Comparison of ENCODE assay signal across 10 mouse cellular contexts in the genomic region with DNA sequence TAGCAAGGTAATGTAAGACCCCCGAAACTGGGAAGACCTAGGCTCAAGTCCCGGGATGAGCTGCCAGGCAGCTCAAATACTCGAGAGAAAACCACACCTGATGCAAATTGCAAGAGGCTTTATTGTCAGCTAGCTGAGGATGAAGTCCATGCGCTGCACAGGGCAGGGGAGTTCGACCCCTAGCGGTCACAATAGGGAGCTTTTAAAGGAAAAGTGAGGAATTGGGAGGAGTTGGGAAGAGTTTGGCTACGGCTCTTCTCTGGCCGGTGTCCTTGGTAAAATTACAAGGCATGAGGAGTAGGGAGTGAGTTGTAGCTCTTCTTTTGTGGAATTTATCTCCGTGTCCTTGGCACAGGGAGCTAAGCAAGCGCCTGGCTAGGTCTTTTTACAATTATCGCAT. TPM values are rescaled to one million over a fixed set of nuclear protein-coding genes. Genes with fewer than 3 reads are reported as not detected.
DNase-seq lines count a peak whose midpoint lies in the region; ATAC-seq and TF ChIP-seq lines count a peak whose summit lies in the region.
"Had no signal": no experiment of that assay in that cellular context is flagged by ENCODE, and none has a peak within 500 bp of the region (broad histone marks: within the 10 kb centered on the region; RNA-seq: fewer than 3 reads in every experiment).

No protein-coding gene starts in this region.

- no peaks in the 10 kb centered on the region for H3K9me3 ChIP-seq in kidney, embryonic 14.5 days (ENCODE audit: control insufficient read depth, low read length)
- no peaks in the 10 kb centered on the region for H3K9me3 ChIP-seq in lung, postnatal 0 days (ENCODE audit: low read length)
- no peaks in the 10 kb centered on the region for H3K9me3 ChIP-seq in forebrain, embryonic 12.5 days
- H3K9me3 ChIP-seq: stomach, embryonic 15.5 days had no signal

- no peak overlapping the region for H3K27ac ChIP-seq in kidney, embryonic 14.5 days (ENCODE audit: low read depth, low read length)
- no peak overlapping the region for H3K27ac ChIP-seq in lung, postnatal 0 days (ENCODE audit: low read length)
- no peak overlapping the region for H3K27ac ChIP-seq in forebrain, embryonic 12.5 days
- H3K27ac ChIP-seq: stomach, embryonic 15.5 days had no signal

- in situ Hi-C loops in Patski (cut with MboI; ENCODE audit: low pct_unique_long_range_greater_than_20kb) = loop anchor here (25.0 kb wide), 1 partner anchor 538 kb away; the partner anchor contains the start of gene 9530053A07Rik

- TF ChIP-seq CTCF in Patski (IDR thresholded peaks at IDR 0.05) = peak; percentile 54
- TF ChIP-seq CTCF in lung, postnatal 0 days (IDR thresholded peaks at IDR 0.05) = peak; percentile 68

- H3K9ac ChIP-seq in kidney, embryonic 14.5 days (ENCODE audit: low read depth, low read length) = no peak overlapping the region
- no peak overlapping the region for H3K9ac ChIP-seq in lung, postnatal 0 days (replicated peaks; ENCODE audit: low read depth)
- no peak overlapping the region for H3K9ac ChIP-seq in forebrain, embryonic 12.5 days
- H3K9ac ChIP-seq: stomach, embryonic 15.5 days had no signal

- CTCF ChIA-PET in Patski (lab: Charles Lee) = interaction anchor here (1.1 to 1.4 kb wide), 2 partner anchors 70 to 289 kb away, joined by 3 read pairs; no protein-coding TSS in a partner anchor

- no peak overlapping the region for H3K4me2 ChIP-seq in kidney, embryonic 14.5 days (replicated peaks; ENCODE audit: low read depth, low read length)
- no peak overlapping the region for H3K4me2 ChIP-seq in lung, postnatal 0 days (replicated peaks; ENCODE audit: low read depth, low read length)
- no peak overlapping the region for H3K4me2 ChIP-seq in forebrain, embryonic 12.5 days
- H3K4me2 ChIP-seq: stomach, embryonic 15.5 days had no signal

- no peak overlapping the region for H3K4me3 ChIP-seq in kidney, embryonic 14.5 days (ENCODE audit: low read length)
- H3K4me3 ChIP-seq in lung, postnatal 0 days (ENCODE audit: low read depth, low read length) = no peak overlapping the region
- H3K4me3 ChIP-seq in forebrain, embryonic 12.5 days (replicated peaks) = no peak overlapping the region
- H3K4me3 ChIP-seq: stomach, embryonic 15.5 days had no signal

- no peak for TF ChIP-seq EP300 in lung, postnatal 0 days (IDR thresholded peaks at IDR 0.05)

- 48% methylated on average over 11 of the region's 11 CpGs for WGBS in kidney, embryonic 14.5 days
- WGBS in lung, postnatal 0 days = 41% methylated on average over 11 of the region's 11 CpGs
- WGBS in forebrain, embryonic 12.5 days = 46% methylated on average over 11 of the region's 11 CpGs

- no peak for ATAC-seq in kidney, embryonic 14.5 days (ENCODE audit: low FRiP score, low TSS enrichment)
- no peak for ATAC-seq in Patski
- ATAC-seq in lung, postnatal 0 days = no peak
- ATAC-seq in forebrain, embryonic 12.5 days (ENCODE audit: low FRiP score) = no peak

- no peaks in the 10 kb centered on the region for H3K27me3 ChIP-seq in kidney, embryonic 14.5 days (ENCODE audit: control insufficient read depth, insufficient read depth, low read length)
- no peaks in the 10 kb centered on the region for H3K27me3 ChIP-seq in Patski
- no peaks in the 10 kb centered on the region for H3K27me3 ChIP-seq in lung, postnatal 0 days (replicated peaks; ENCODE audit: insufficient read depth, low read length)
- H3K27me3 ChIP-seq in forebrain, embryonic 12.5 days = no peaks in the 10 kb centered on the region
- H3K27me3 ChIP-seq: stomach, embryonic 15.5 days had no signal

- no peaks in the 10 kb centered on the region for H3K4me1 ChIP-seq in kidney, embryonic 14.5 days (ENCODE audit: control insufficient read depth, insufficient read depth, low read length)
- no peaks in the 10 kb centered on the region for H3K4me1 ChIP-seq in lung, postnatal 0 days (ENCODE audit: insufficient read depth, low read depth, low read length)
- H3K4me1 ChIP-seq in forebrain, embryonic 12.5 days = no peaks in the 10 kb centered on the region
- H3K4me1 ChIP-seq: stomach, embryonic 15.5 days had no signal

- H3K36me3 ChIP-seq in kidney, embryonic 14.5 days (ENCODE audit: control insufficient read depth, insufficient read depth, low read length) = no peaks in the 10 kb centered on the region
- H3K36me3 ChIP-seq in lung, postnatal 0 days (ENCODE audit: insufficient read depth, low read length) = no peaks in the 10 kb centered on the region
- H3K36me3 ChIP-seq in forebrain, embryonic 12.5 days (replicated peaks) = no peaks in the 10 kb centered on the region
- H3K36me3 ChIP-seq: stomach, embryonic 15.5 days had no signal

- POLR2A ChIA-PET in Patski (lab: Charles Lee) = no interaction called here

- DNase-seq in kidney, adult 18-20 months = peak; percentile 7
- DNase-seq in Patski (ENCODE audit: low read depth, low spot score) = no peak
- DNase-seq in embryo, embryonic 11 days = peak; percentile 56
- DNase-seq in lung, postnatal 0 days (ENCODE audit: low spot score) = peak; percentile 38
- no peak for DNase-seq in thymus, postnatal 36 days
- no peak for DNase-seq in frontal cortex, adult 2 months (ENCODE audit: extremely low spot score in 1 of 2, low spot score in 1 of 2)
- DNase-seq: layer of hippocampus, postnatal 36 days had no signal

RNA-seq across cellular contexts. Expression of gene Fbxo27, which starts 16.9 kb away (rescaled TPM):
- polyA plus RNA-seq in kidney, embryonic 14.5 days (2014; fragmentation: Nextera tagmentation; extraction: Ambion mirVana) = 5.0 and 5.5 TPM in 2 replicates
- not detected for polyA plus RNA-seq in Patski (2021)
- 2.3 and 2.8 TPM in 2 replicates for polyA plus RNA-seq in lung, postnatal 0 days (2015; fragmentation: Nextera tagmentation; extraction: Ambion mirVana)
- polyA plus RNA-seq in forebrain, embryonic 12.5 days (2016; fragmentation: Nextera tagmentation; extraction: Ambion mirVana) = 4.0 and 4.2 TPM in 2 replicates
- polyA plus RNA-seq in frontal cortex, adult 2 months (2012; rRNA removed) = 28.9 and 35.7 TPM in 2 replicates

RNA-seq across cellular contexts. Expression of gene Fbxo17, which starts 40.9 kb away (rescaled TPM):
- polyA plus RNA-seq in kidney, embryonic 14.5 days (2014; fragmentation: Nextera tagmentation; extraction: Ambion mirVana) = 7.2 and 8.1 TPM in 2 replicates
- 5.9 TPM for polyA plus RNA-seq in Patski (2021)
- polyA plus RNA-seq in lung, postnatal 0 days (2015; fragmentation: Nextera tagmentation; extraction: Ambion mirVana) = 10.9 and 11.0 TPM in 2 replicates
- 7.3 and 8.0 TPM in 2 replicates for polyA plus RNA-seq in forebrain, embryonic 12.5 days (2016; fragmentation: Nextera tagmentation; extraction: Ambion mirVana)
- 3.4 and 4.3 TPM in 2 replicates for polyA plus RNA-seq in frontal cortex, adult 2 months (2012; rRNA removed)

RNA-seq across cellular contexts. Expression of gene Acp7, which starts 44.6 kb away (rescaled TPM):
- polyA plus RNA-seq in kidney, embryonic 14.5 days (2014; fragmentation: Nextera tagmentation; extraction: Ambion mirVana) = not detected in 2 replicates
- not detected for polyA plus RNA-seq in Patski (2021)
- polyA plus RNA-seq in lung, postnatal 0 days (2015; fragmentation: Nextera tagmentation; extraction: Ambion mirVana) = not detected in 2 replicates
- polyA plus RNA-seq in forebrain, embryonic 12.5 days (2016; fragmentation: Nextera tagmentation; extraction: Ambion mirVana) = not detected in 2 replicates
- 1.2 and 3.9 TPM in 2 replicates for polyA plus RNA-seq in frontal cortex, adult 2 months (2012; rRNA removed)

Comparison
In these comparisons a context has a peak if more than half of its experiments do, and no peak if none do; other contexts are left out.
1. DNase-seq: peak in kidney, adult 18-20 months (single experiment), embryo, embryonic 11 days (single experiment) and lung, postnatal 0 days (single experiment); none in Patski (single experiment), thymus, postnatal 36 days (0 of 2) and frontal cortex, adult 2 months (0 of 2).